Mouse (Mus musculus) lung, embryonic 16.5 days (tissue): ENCODE measurements around the gene Gm49395. TPM values are rescaled to one million over a fixed set of nuclear protein-coding genes. Genes with fewer than 3 reads are reported as not detected.

Experiments
- ATAC-seq: fragments of 200-750 bp; cut with Nextera tagmentation; 2 replicates; pipeline ENCODE4 v1.8.0; 2017; ENCODE audit warnings: low read depth, mild to moderate bottlenecking, moderate library complexity
- H3K27ac ChIP-seq: fragments of 300-500 bp; sonication (generic); 2 replicates; pipeline ENCODE4 v1.5.1; 2014; ENCODE audit warnings: mild to moderate bottlenecking, control low read depth, low read length
- H3K27me3 ChIP-seq: fragments of 300-500 bp; sonication (generic); 2 replicates; pipeline ENCODE4 v1.6.1; 2014; ENCODE audit warnings: low read depth, low read length, mixed read lengths; ENCODE audit not compliant: control insufficient read depth, insufficient read depth
- H3K36me3 ChIP-seq: fragments of 300-500 bp; sonication (generic); 2 replicates; pipeline ENCODE4 v1.6.1; 2014; ENCODE audit warnings: low read length; ENCODE audit not compliant: control insufficient read depth, insufficient read depth
- H3K4me1 ChIP-seq: fragments of 300-500 bp; sonication (generic); replicated peaks from 2 replicates; pipeline ENCODE4 v1.6.1; 2014; ENCODE audit warnings: low read length, mixed read lengths; ENCODE audit not compliant: control insufficient read depth, insufficient read depth
- H3K4me2 ChIP-seq: fragments of 300-500 bp; sonication (generic); 2 replicates; pipeline ENCODE4 v1.6.1; 2014; ENCODE audit warnings: low read depth, low read length, control low read depth
- H3K4me3 ChIP-seq: fragments of 300-500 bp; sonication (generic); 2 replicates; pipeline ENCODE4 v1.5.1; 2014; ENCODE audit warnings: mild to moderate bottlenecking, low read length, control low read depth
- H3K9ac ChIP-seq: fragments of 300-500 bp; sonication (generic); 2 replicates; pipeline ENCODE4 v1.6.1; 2014; ENCODE audit warnings: low read length, control low read depth
- H3K9me3 ChIP-seq: fragments of 300-500 bp; sonication (generic); 2 replicates; pipeline ENCODE4 v1.6.1; 2016; ENCODE audit warnings: low read length; ENCODE audit not compliant: control insufficient read depth
- WGBS: fragments of 180-500 bp; shearing (Covaris S2); extraction: QIAGEN DNeasy Blood & Tissue Kit; methylation state at CpG from one replicate; pipeline ENCODE4 v1.1.7; 2014; 5-methylcytosine and 5-hydroxymethylcytosine counted together
- polyA plus RNA-seq: library from polyadenylated mRNA; unstranded; fragments of >200 nt; fragmentation: Nextera tagmentation; extraction: Ambion mirVana; gene quantifications from 2 replicates; pipeline ENCODE4 v1.2.1, GENCODE M21; 2015

The Gm49395 gene
- polyA plus RNA-seq, 1 experiment from 2014 or later, result 7.6 TPM

DNA sequence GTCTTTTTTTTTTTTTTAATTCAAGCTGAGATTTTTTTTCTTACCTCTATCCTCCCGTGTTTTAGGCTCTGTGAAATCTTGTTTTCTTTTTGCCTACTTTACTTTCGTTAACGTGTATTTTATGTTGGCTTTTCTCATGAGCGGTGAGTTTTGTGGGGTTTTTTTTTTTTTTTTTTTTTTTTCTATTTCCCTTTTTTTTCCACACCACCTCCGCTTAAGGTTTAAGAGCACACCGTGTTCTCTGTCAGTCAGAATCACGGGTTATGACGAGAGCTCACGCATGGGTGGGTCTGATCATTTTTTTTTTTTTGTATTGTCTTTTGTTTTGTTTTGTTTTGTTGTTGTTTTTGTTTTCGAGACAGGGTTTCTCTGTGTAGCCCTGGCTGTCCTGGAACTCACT is 103.6 kb downstream of the Gm49395 start:
- Histone ChIP-seq H3K9me3 (no peaks in the 10 kb centered on the region; the same call in 1 of the 2 replicates), H3K4me3 (no peak overlapping the region), H3K9ac (no peak overlapping the region), H3K27me3 (no peaks in the 10 kb centered on the region), H3K36me3 (peaks cover 2% of the 10 kb centered on the region; the same call in 1 of the 2 replicates), H3K4me2 (no peak overlapping the region), H3K27ac (no peak overlapping the region), H3K4me1 (no peaks in the 10 kb centered on the region)
- ATAC-seq, result no peak
- WGBS, result 92% methylated on average over 10 of the region's 10 CpGs

GRCm38 (mm10) chr13:114992260-114993014 is 109.3 kb downstream of the Gm49395 start:
- no peak overlapping the region for H3K4me3 ChIP-seq
- no peak overlapping the region for H3K9ac ChIP-seq
- no peaks in the 10 kb centered on the region for H3K27me3 ChIP-seq
- no peak overlapping the region for H3K4me2 ChIP-seq
- H3K27ac ChIP-seq, result no peak overlapping the region
- peaks cover 6% of the 10 kb centered on the region; the same call in 1 of the 2 replicates for H3K36me3 ChIP-seq
- H3K9me3 ChIP-seq, result no peaks in the 10 kb centered on the region
- 63% methylated on average over 14 of the region's 14 CpGs for WGBS
- ATAC-seq, result no peak
- H3K4me1 ChIP-seq, result no peaks in the 10 kb centered on the region

DNA sequence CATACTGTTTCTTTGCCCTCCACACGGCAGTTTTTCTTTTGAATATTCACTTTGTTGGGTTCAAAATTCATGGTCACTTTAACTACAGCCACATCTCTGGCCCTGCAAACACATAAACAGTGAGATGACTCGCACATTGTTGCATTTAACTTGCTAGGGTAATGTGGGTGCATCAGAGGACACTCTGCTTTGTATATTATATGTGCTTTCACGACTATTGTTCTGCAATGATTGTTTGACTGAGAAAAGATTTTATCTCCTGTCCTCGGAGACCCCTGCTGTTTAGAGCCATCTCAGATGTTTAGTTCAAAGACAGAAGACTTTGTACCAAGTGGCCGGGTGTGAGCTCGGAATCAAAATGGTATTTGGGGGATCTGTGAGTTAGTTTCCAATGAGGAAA is 114.1 kb downstream of the Gm49395 start:
- no peak overlapping the region for H3K27ac ChIP-seq

DNA sequence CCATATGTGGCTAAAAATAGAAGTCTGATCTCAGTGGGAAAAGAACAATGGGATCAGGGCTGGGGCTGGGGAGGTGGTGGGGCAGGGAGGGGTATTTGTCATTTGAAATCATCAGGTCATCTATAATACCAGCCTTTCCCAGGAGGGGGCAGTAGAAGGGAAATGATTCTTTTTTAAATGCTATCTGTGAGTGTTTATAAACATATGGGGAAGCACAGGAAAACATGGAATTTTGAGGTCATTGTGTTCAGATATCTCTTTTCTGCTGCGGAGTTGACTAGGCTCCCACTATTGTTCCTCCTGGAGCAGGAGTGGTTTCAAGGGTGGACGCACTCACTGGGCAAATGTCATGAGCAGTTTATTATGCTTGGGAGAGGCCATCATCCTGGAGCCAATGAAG is 114.6 kb downstream of the Gm49395 start:
- Histone ChIP-seq H3K9me3 (no peaks in the 10 kb centered on the region), H3K4me1 (no peaks in the 10 kb centered on the region; the same call in none of the 2 replicates), H3K27ac (no peak overlapping the region), H3K36me3 (peaks cover 9% of the 10 kb centered on the region; the same call in 1 of the 2 replicates), H3K27me3 (no peaks in the 10 kb centered on the region), H3K9ac (no peak overlapping the region), H3K4me2 (no peak overlapping the region), H3K4me3 (no peak overlapping the region)
- peak; percentile 74 for ATAC-seq
- WGBS, result 54% methylated on average over 2 of the region's 2 CpGs

More for the DNA sequence above, 114.1 kb downstream of the Gm49395 start:
- Histone ChIP-seq H3K36me3 (peaks cover 12% of the 10 kb centered on the region; the same call in 1 of the 2 replicates), H3K4me3 (no peak overlapping the region), H3K4me1 (no peaks in the 10 kb centered on the region; the same call in none of the 2 replicates), H3K9ac (no peak overlapping the region), H3K9me3 (no peaks in the 10 kb centered on the region), H3K27me3 (no peaks in the 10 kb centered on the region), H3K4me2 (no peak overlapping the region)
- 49% methylated on average over 6 of the region's 6 CpGs for WGBS
- ATAC-seq, result no peak; the same call in 1 of the 2 replicates

Other genes with a start within 250 kb of the Gm49395 start
- 9.6 and 10.1 TPM in 2 replicates for gene Itga2, start 169.8 kb downstream of the Gm49395 start, polyA plus RNA-seq
- gene Pelo, start 11.7 kb downstream of the Gm49395 start, polyA plus RNA-seq, result 4.4 and 5.0 TPM in 2 replicates
- 36.9 and 37.4 TPM in 2 replicates for gene Itga1, start within 50 bp of the Gm49395 start, polyA plus RNA-seq